Mouse (Mus musculus) myocyte (in vitro differentiated cells): ENCODE data around the gene Sult1a1. TPM values are rescaled to one million over a fixed set of nuclear protein-coding genes. Genes with fewer than 3 reads are reported as not detected.

Source experiments
- H3K27me3 ChIP-seq: one replicate; pipeline ENCODE4 v1.6.1; 2011; ENCODE audit not compliant: control insufficient read depth, insufficient read depth, insufficient read length
- H3K36me3 ChIP-seq: one replicate; pipeline ENCODE4 v1.6.1; 2011; ENCODE audit not compliant: control insufficient read depth, insufficient read depth
- H3K4me2 ChIP-seq: one replicate; pipeline ENCODE4 v1.6.1; 2011; ENCODE audit warnings: low read depth, control low read depth
- H3K4me3 ChIP-seq: one replicate; pipeline ENCODE4 v1.5.1; 2011; ENCODE audit warnings: mild to moderate bottlenecking, control low read depth, moderate library complexity
- H3K79me2 ChIP-seq: one replicate; pipeline ENCODE4 v1.6.1; 2011; ENCODE audit not compliant: control insufficient read depth, insufficient read depth
- H3ac ChIP-seq: one replicate; pipeline ENCODE4 v1.6.1; 2011; ENCODE audit not compliant: control insufficient read depth, insufficient read length
- CEBPB ChIP-seq: IDR thresholded peaks from 2 replicates; pipeline ENCODE4 v1.6.1; 2011; ENCODE audit warnings: mild to moderate bottlenecking, moderate library complexity; ENCODE audit not compliant: poor library complexity, insufficient read depth, severe bottlenecking
- E2F4 ChIP-seq: IDR thresholded peaks from one replicate; pipeline ENCODE4 v1.6.1; 2011; ENCODE audit warnings: mild to moderate bottlenecking, control low read depth, moderate library complexity; ENCODE audit not compliant: insufficient read depth
- MAX ChIP-seq: IDR thresholded peaks from one replicate; pipeline ENCODE4 v1.6.1; 2011; ENCODE audit warnings: low read depth, mild to moderate bottlenecking, control low read depth
- MYOD1 ChIP-seq, 3 experiments: IDR thresholded peaks; one replicate each; pipeline ENCODE4 v1.6.1; 2011; ENCODE audit warnings: control low read depth in 2 of 3, low read depth in 2 of 3, mild to moderate bottlenecking in 2 of 3, moderate library complexity in 1 of 3; ENCODE audit not compliant: insufficient read length in 2 of 3, control insufficient read depth in 1 of 3
- MYOG ChIP-seq, 3 experiments: IDR thresholded peaks; one replicate each; pipeline ENCODE4 v1.6.1; 2011; ENCODE audit warnings: control low read depth in 2 of 3, low read depth in 2 of 3, mild to moderate bottlenecking in 2 of 3; ENCODE audit not compliant: insufficient read length in 2 of 3, control insufficient read depth in 1 of 3, insufficient read depth in 1 of 3
- POLR2A ChIP-seq: IDR thresholded peaks from one replicate; pipeline ENCODE4 v1.6.1; 2011; ENCODE audit warnings: low read depth, mild to moderate bottlenecking, control low read depth, moderate library complexity; ENCODE audit not compliant: insufficient read length
- POLR2AphosphoS2 ChIP-seq: IDR thresholded peaks from one replicate; pipeline ENCODE4 v1.6.1; 2011; ENCODE audit warnings: low read depth, control low read depth; ENCODE audit not compliant: insufficient read length
- REST ChIP-seq: IDR thresholded peaks from one replicate; pipeline ENCODE4 v1.6.1; 2011; ENCODE audit warnings: mild to moderate bottlenecking, control low read depth, moderate library complexity; ENCODE audit not compliant: insufficient read depth, insufficient read length
- SRF ChIP-seq: IDR thresholded peaks from one replicate; pipeline ENCODE4 v1.6.1; 2011; ENCODE audit warnings: low read depth; ENCODE audit not compliant: control insufficient read depth, insufficient read length
- TCF12 ChIP-seq: IDR thresholded peaks from one replicate; pipeline ENCODE4 v1.6.1; 2011; ENCODE audit warnings: mild to moderate bottlenecking, control low read depth; ENCODE audit not compliant: poor library complexity, insufficient read depth, severe bottlenecking
- TCF3 ChIP-seq: IDR thresholded peaks from one replicate; pipeline ENCODE4 v1.6.1; 2011; ENCODE audit warnings: low read depth, control low read depth; ENCODE audit not compliant: insufficient read length
- USF1 ChIP-seq: IDR thresholded peaks from one replicate; pipeline ENCODE4 v1.6.1; 2011; ENCODE audit warnings: low read depth, mild to moderate bottlenecking, control low read depth, moderate library complexity
- polyA plus RNA-seq: library from polyadenylated mRNA; unstranded; fragments of >200 nt; fragmentation: generic; extraction: Trizol; gene quantifications from one replicate; pipeline ENCODE4 v1.2.1, GENCODE M21; 2012; ENCODE audit warnings: missing spikeins

Gene Sult1a1
- polyA plus RNA-seq, 1 experiment: not detected

DNA sequence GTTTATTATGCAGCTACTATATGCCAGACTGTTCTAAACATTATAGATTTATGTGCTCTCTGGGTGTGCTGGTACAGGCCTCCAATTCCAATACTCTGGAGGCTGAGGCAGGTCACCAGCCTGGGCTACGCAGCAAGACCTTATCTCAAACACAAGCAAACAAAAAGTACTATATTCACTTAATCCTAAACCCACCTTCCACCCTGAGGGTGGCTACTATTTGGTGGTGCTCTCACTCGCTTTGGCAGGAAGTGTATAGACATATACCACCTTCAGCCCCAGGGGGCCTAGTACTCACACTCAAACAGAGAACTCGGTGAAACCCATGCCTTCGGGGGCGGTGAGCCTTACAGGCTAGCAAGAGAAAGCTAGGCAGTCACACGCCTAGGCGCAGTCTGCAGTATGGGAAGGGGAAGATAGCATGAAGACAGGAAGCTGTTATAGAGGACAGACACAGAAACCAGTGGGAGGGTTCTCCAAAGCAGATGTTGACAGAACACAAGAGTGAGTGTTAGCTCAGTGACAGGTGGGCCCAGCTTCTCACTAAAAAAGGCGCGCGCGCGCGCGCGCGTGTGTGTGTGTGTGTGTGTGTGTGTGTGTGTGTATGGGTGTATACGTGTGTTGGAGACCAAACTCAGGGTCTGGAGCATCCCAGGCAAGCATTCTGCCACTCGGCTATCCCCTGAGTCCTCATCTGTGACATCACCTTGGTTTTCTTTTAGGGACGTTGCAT is 31.4 kb upstream of the Sult1a1 start, which contains the start of gene Coro1a:
Coro1a (minus strand) TSS at position 346 of the 733 bp plus-strand sequence.
- Histone ChIP-seq H3K4me3 (no peak within 1 kb of the TSS), H3K36me3 (no peaks in the 10 kb centered on the region), H3K4me2 (no peak within 1 kb of the TSS), H3K27me3 (peaks cover 28% of the 10 kb centered on the region), H3K79me2 (no peaks in the 10 kb centered on the region), H3ac (no peak within 1 kb of the TSS)
- TF ChIP-seq USF1: no peak
- no peak for TF ChIP-seq MYOG (IDR thresholded peaks at IDR 0.05; ENCODE audit: control insufficient read depth in 1 of 3, insufficient read depth in 1 of 3, insufficient read length in 2 of 3, low read depth in 2 of 3)
- no peak for TF ChIP-seq MAX

DNA sequence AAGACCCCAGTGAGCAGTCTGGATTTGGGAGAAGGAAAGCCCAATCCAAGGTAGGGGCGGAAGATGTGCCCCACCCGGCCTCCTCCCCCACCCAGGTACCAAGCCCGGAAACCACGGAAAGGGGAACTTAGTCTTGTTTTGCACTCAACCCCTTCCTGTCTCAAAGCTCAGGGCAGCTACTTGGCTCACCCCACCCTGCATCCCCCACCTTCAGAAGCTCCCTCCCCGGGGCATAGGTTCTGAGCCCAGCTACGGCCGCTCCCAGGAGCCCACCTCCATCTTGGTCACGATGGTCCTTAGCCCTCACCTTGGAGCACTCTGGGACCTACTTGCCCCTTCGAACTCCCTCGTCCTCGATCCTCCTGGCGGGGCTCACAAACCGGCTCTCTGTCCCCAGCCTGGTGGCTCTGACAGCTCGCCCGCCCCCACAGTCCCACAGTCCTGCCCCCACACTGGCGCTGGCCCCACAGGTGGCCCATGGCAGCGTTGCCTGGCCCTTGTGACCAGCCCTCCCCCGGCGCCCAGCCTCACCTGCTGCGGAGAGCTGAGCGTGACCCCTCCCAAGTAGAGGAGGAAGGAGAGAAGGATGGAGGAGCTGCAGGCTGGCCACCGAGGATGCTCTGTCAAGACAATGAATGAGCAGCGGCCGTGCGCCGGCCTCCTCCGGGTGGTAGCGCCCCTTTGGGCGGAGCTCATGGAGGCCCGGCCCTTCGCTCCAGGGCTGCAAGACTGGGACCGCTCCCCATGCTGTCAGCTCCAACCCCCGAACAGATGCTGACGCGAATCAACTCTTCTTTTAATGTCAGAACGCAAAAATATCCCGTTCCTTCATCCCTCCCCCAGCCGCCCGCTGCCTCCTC is 28.1 kb upstream of the Sult1a1 start:
- Histone ChIP-seq H3ac (no peak overlapping the region), H3K36me3 (no peaks in the 10 kb centered on the region), H3K4me2 (peak overlapping the region; percentile 50), H3K27me3 (peaks cover 26% of the 10 kb centered on the region), H3K79me2 (no peaks in the 10 kb centered on the region), H3K4me3 (no peak overlapping the region)
- TF ChIP-seq SRF (no peak), MAX (no peak), E2F4 (no peak), USF1 (no peak), TCF3 (no peak), MYOG (IDR thresholded peaks at IDR 0.05; ENCODE audit: control insufficient read depth in 1 of 3, insufficient read depth in 1 of 3, insufficient read length in 2 of 3, low read depth in 2 of 3) (no peak), REST (no peak), POLR2AphosphoS2 (no peak), CEBPB (no peak), TCF12 (no peak), MYOD1 (IDR thresholded peaks at IDR 0.05; ENCODE audit: control insufficient read depth in 1 of 3, insufficient read length in 2 of 3, low read depth in 2 of 3) (no peak), POLR2A (no peak)

DNA sequence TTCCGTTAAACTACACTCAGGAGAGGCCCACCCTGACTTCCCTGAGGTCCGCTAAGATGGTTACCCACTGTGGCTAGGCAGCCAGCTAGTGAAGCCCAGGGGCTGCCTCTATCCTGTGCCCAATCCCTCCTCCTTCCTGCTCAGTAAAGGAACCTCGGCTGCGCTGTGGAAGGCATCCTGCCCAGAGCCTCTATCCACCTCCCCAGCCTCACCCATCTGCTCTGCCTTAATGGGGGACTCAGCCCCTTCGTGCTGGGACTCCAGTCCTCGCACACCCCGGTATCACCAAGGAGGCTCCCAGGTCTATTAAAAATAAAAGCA is 27.5 kb upstream of the Sult1a1 start:
- Histone ChIP-seq H3K79me2 (no peaks in the 10 kb centered on the region), H3K4me2 (no peak overlapping the region), H3ac (no peak overlapping the region), H3K4me3 (no peak overlapping the region), H3K27me3 (peaks cover 19% of the 10 kb centered on the region), H3K36me3 (no peaks in the 10 kb centered on the region)
- TF ChIP-seq TCF3: no peak
- TF ChIP-seq E2F4: no peak
- no peak for TF ChIP-seq SRF
- TF ChIP-seq POLR2AphosphoS2: no peak
- TF ChIP-seq POLR2A: no peak
- no peak for TF ChIP-seq MYOD1 (IDR thresholded peaks at IDR 0.05; ENCODE audit: control insufficient read depth in 1 of 3, insufficient read length in 2 of 3, low read depth in 2 of 3)
- TF ChIP-seq TCF12: no peak
- no peak for TF ChIP-seq CEBPB
- TF ChIP-seq MAX: no peak
- TF ChIP-seq MYOG (IDR thresholded peaks at IDR 0.05; ENCODE audit: control insufficient read depth in 1 of 3, insufficient read depth in 1 of 3, insufficient read length in 2 of 3, low read depth in 2 of 3): no peak
- no peak for TF ChIP-seq USF1
- no peak for TF ChIP-seq REST

DNA sequence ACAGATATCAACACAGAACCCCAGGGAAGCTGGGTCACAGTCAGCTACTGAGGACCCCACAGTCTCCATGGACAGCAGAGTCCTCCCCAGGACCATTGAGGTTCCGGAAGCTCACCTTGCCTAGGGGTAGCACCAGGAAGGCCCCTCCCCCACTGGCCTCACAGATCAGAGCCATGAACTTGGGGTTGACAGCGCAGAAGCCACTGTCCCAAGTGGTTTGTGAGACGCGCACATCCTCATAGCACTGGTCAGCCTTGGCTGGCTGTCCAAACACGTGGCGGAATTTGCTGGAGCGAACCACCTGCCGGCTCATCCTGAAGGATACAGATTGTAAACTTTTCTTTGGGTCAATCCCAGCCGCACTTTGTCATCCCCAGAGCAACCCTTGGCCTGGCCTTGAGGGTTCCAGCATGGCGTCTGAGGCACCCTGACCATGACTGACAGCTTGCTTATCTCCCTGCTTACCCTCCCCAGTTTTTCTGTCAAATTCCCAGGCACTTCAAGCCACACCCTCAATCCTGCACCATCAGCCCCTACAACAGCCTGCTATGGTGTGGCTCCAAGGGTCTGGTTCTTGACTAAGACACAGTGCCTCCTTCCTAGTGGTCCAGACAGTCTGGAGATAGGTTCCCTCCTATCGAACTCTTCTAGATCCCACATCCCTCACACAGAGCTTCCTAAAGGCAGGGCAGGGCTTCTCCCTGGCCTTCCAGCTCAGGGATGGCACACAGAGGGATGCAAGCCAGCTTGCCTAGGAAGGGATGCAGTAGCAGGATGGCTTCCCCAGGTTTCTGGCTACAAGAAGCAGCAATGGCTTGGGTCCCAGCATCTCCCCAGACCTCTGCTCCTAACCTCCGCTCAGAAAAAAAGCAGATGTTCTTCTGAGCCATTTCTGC is 26.9 kb upstream of the Sult1a1 start:
- H3K27me3 ChIP-seq: peaks cover 15% of the 10 kb centered on the region
- H3K4me2 ChIP-seq: no peak overlapping the region
- H3K79me2 ChIP-seq: no peaks in the 10 kb centered on the region
- TF ChIP-seq POLR2A: no peak
- no peaks in the 10 kb centered on the region for H3K36me3 ChIP-seq
- no peak overlapping the region for H3ac ChIP-seq
- H3K4me3 ChIP-seq: no peak overlapping the region
